Mouse (Mus musculus) layer of hippocampus, postnatal 25 days (tissue): ENCODE measurements at regions not wholly inside any gene's neighbourhood (a gene's known extent, or its start where the extent isn't known, plus 50 kb on each side); places are given as distances from the start of the nearest gene placed in this dataset.
A peak's percentile ranks its signal among the peaks of the same experiment; 100 is the strongest.
"Not testable (repeated sequence)": the region's sequence is repeated elsewhere in the genome, so short reads cannot be mapped to it uniquely, and the experiment has no call there.

Experiments
- DNase-seq, 2 experiments: peaks; one replicate each; pipeline ENCODE4 v3.0.0; 2022; ENCODE audit warnings: mixed read lengths in 2 of 2, low spot score in 1 of 2; ENCODE audit errors: extremely low spot score in 1 of 2

DNA sequence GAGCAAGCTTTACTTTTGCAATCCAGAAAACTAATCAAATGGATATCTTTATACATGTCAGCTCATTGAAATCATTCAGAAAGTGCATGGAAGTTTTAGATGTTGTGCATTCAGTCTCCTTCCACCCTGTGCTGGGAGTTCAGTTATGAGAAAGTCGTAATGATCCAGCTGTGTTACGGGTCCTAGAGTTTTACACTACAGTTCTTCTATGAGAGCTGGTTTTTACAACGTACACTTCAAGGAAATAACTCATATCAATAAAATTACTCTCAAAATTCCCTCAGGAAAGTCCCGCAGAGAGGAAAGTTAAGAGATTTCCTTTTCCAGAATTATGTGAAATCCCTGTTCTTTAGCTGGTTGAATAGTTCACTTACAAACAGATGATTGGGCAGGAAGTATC lies 418.1 kb upstream of the Slc10a2 start:
- no peak for DNase-seq

DNA sequence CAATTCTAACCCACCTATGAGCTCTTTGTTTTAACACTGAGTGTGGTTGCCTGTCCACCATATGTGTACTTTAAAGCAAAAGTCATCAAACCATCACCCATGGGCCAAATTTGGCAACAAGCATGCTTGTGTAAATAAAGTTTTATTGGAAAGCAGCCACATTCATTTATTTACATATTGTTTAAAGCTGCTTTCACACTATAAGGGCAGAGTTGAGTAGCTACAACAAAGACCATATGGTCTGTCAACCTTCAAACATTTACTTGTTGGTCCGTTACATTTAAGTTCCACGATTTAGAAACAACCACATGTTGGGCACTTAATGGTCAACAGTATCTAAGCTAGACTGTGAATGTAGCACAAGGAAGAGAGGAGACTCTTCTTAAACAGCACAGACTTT lies 390.7 kb upstream of the Slc10a2 start:
- DNase-seq: no peak

DNA sequence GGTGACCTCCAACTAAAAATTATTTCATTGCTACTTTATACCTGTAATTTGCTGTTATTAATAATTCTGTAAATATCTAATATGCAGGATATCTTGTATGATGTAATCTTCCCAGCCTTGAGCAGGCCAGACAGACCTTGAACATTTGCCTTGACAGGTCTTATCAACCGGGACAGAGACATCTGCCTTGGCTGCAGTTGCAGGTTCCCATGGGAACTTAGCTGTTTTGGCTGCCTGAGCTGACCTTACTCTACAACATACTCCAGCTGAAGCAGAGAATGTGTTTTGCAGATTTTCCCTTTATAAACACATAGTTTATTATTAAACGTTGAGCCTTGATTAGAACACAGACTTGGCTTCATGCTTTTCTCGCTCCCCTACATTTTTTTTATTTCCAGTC lies 385.3 kb upstream of the Slc10a2 start:
- DNase-seq: no peak

DNA sequence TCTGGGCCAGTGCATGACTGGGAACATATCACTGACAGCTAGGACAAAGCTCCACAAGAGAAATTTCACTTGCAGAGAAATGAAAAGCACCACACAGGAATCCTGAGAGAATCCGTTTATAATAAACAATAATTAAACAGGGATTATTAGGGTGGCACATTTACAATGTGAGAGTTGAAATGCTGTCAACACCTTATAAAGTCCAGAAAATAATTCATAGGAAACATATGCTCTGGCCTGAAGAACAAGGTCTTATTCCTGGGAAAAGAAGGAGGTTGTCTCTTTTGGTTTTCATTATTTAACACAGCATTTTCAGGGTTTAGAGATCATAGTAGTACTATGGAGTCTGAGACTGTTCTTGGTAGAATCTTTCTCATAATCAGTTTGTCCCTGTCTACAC lies 377.8 kb upstream of the Slc10a2 start:
- no peak for DNase-seq

DNA sequence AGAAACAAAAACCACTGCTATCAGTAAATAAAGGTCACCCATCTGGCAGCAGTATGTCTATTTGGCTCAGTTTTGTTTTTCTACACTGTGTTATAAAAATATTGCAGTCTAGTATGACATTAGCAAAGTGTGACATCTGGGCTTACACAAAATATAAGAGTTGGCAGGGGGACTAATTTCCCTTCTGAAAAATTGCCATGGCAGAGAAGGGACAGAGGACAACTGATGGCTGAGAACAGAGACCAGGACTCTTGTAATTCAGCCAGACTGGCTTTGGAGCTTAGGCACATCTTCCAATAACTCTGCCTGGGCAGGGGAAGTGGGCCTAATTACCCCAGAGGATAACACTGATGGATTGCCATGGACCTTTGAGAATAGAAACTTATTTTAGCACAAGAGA lies 367.8 kb upstream of the Slc10a2 start:
- DNase-seq: no peak

DNA sequence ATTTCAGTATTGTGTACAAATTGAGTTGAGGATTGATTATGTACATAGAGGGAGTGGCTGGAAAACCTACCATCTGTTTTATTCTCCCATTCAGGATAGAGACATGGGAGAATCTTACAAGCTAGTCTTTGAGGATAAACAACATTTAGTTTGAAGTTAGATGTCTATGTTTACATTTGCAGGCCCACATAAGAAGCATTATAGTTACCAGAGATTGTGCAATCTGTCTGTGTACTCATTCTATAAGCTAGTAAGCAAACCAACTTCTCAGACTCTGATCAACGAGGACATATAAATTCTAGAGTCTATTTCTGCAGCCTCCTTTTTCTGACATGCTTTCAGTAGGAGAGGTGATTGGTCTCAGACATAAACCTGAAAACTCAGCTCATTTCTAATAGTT lies 367.4 kb upstream of the Slc10a2 start:
- DNase-seq: no peak

DNA sequence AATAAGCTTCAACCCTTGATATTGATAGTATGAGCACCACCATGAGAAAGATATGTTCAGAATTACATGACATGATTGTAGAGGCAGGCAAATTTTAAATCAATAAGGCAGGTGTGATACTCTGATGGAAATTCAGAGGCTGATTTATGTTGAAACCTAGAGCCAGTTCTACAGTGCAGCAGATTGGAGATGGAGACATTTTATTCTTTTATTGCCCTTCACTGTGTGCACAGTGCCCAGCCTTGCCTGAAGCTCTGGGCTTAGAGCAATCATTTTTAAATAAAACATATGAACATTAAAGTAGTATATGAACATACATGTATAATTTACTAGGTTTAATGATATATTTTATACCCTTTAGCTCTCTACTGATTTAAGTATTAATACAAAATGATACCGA lies 352.5 kb upstream of the Slc10a2 start:
- no peak for DNase-seq

DNA sequence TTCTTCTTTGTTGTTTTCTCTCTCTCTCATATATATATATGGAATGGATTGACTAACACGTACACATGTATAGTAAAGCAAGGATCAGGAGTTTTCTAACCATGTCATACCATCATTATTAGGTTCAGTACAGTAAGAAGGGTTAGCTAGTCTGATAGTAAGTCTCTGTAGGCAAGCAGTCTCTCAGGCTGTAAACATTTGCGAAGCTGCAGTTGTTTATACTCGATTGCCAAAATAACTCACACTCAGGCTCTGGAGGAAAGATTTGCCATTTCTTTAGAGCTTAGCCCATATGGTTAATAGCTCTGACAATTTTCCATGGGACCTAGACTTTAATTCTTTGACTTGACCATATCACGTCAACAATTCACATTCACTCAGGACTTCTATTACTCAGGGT lies 348.3 kb upstream of the Slc10a2 start:
- DNase-seq: no peak

DNA sequence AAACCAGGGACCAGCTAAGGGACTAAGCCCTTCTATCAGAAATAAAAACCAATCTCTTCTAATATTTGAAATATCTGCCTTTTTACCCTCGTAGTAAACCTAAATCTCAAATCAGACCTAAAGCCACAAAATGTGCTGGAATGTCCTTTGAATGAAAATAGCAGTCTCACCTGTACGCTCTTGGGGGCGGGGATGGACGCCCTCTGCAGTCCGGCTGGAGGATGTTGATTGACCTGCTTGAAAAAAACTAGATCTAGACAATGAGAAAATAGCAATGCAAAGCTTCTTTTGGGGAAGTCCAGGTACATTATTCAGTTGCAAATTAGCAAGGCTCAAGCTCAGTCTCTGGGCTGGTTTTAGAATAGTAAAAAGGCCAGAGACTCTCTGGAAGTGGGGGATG lies 337.1 kb upstream of the Slc10a2 start:
- not testable (repeated sequence) for DNase-seq

DNA sequence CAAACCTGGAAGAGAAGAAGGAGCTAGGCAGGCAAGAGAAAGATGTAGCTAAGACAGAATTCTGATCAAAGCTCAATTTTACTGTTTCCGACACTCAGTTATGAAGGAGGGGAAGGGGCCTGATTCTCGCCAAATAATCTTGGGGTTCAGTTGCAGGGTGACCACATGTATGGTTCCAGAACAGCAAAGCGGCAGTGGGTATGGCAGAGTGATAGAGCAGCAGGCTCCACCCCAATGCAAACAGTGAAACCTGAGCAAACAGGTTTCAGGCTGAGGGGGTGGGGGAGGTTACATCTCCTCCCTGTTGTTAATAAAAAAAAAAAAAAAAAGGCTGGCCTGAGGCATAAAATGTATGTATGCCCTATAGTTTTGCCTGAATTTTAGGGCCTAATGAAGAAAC lies 335.3 kb upstream of the Slc10a2 start:
- not testable (repeated sequence) for DNase-seq

DNA sequence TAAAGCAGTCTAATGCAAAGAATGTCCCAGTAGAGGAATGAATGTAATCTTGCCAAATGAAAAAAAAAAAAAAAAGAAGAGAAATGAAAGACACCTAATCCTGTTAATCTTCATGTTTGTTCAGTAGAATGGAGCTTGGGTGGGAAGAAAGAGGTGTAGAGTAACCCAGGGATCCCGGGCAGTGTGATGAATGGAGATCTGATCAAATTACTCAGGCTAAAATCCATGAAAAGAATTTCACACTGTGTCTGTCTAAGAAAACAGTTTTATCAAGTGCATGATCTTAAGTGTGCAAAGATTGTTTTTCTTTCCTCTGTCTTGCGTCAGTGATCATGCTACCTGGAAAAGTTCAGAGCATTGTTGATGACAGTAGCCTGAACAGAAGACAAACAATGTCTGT lies 333.9 kb upstream of the Slc10a2 start:
- DNase-seq: no peak

DNA sequence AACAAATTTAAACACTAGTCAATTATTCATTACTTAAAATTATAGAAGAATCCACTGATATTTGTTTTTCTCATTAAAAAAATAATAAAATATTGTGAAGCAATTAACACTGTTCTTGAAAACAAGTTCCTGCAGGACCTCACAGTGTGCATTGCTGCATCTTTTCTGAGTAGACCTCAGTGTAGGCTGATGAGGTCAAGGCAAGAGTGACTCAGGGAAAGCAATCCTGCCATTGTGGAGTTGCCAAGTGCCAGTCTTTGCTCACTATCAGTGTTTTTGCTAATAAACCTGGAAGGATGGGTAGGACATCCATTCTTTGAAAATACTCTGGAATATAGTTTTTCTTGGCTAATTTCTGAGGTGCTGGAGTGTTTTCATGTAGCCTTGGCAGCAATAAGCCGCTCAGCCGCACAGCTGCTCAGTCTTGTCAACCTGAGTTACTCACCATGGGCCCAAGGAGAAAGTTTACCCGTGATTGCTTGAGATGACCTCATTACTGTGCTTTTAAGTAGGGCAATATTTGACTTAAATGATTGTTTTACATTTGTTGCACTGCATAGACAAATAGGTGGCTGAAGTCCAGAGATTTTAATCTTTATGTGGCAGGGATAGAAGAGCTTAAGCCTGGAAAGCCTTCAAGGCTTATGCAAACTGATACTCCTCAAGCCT lies 323.3 kb upstream of the Slc10a2 start:
- no peak for DNase-seq

DNA sequence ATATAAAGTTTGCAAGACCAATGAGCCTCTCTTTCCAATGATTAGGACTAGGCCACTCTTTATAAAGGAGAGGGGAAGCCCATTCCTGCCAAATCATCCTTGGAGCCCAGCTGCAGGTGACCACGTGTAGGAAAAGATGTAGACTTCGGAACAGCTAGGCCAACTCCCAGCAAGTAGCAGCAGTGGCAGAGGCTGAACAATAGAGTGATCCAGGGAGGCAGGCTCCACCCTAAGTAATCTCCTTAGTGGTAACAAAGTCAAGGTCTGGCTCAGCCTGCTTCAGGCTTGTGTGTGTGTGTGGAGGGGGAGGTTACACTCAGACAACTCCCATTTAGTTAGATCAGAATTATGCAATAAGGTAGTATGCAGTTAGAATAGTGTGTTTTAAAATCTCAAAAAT lies 311.7 kb upstream of the Slc10a2 start:
- not testable (repeated sequence) for DNase-seq

DNA sequence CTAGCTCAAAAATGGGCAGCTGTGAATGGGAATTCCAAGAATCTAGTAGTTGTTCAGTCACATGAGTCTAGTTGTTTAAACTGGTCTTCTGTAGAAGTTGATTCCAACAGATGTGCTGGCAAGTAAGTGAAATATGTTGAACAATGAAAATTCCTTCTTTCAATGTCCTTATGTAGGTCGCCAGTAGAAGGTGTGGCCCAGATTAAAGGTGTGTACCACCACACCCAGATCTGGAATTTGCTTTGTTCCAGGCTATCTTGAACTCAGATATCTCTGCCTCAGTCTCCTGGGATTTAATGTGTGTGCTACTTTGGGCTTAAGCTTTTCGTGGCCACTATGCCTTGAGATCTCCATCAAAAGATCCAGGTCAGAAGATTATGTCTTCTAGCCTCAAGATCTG lies 279.7 kb upstream of the Slc10a2 start:
- DNase-seq: no peak

DNA sequence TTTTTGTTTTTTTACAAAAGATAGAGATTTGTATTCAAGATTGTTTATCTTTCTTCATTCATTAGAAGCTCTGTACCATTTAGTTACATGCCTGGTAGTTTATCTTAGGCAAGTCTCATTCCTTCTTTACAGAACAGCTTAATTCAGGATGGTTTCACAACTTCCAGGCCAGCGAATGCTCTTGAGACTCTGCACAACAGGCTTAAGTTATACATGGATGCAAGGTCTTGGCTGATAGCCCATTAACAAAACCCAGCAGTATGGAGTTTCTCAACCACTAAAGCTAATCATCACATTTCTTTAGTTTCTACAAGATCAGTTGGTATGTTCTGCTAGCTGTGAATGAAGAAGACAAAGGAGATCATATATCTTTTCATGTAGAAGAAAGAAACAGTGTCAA lies 272.9 kb upstream of the Slc10a2 start:
- no peak for DNase-seq

DNA sequence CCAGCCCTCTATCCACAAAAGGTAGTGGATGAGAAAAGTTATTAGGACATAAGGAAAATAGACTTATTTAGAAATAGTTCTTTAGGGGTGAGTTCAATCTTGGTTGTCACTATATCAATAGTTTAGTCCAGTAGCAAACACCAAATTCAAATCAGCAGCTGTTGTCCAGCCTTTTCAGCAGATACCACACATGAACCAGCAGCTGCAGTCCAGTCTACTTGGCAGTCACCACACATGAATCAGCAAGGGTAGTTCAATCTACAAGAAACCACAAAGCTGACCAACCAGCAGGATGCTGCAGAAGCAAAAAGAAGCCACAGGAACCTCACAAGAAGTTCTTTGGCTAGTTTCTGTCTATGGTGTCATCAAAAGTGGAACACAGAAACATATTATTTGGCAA lies 234.8 kb upstream of the Slc10a2 start:
- DNase-seq: no peak

DNA sequence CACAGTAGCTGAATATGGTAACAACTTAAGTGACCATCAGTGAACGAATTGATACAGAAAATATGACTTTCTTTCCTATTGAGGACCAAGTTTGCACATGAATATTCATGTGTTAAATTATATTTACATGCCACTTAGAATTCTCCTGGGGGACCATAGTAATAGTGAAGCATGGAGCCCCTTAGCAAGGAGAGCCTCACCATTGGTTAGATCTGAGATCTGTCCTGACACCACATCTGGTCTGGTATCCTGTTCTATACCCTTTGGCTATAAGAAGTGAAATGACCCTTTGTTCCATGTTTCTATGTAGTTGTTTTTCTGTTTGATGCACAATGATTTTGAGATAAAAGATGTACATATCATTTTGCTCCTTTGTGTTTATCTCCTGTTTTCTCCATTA lies 209.4 kb upstream of the Slc10a2 start:
- DNase-seq: no peak

DNA sequence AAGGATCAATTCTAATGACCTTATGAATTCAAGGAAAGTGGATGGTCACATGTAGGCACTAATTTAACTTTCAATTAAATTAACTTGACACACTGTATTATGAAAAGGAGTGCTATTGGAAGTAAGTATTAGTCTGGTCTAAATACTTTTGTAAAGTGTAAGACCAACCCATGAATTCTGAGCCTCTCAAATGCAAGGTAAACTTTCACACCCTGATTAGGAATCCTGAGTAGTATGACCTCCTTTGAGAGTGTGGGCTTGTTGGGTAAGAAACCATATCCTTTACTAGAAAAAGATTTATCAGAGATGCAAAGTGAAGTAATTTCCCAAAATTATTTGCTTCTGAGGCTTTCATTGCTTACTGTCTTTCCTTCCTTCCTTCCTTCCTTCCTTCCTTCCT lies 194.8 kb upstream of the Slc10a2 start:
- no peak for DNase-seq

DNA sequence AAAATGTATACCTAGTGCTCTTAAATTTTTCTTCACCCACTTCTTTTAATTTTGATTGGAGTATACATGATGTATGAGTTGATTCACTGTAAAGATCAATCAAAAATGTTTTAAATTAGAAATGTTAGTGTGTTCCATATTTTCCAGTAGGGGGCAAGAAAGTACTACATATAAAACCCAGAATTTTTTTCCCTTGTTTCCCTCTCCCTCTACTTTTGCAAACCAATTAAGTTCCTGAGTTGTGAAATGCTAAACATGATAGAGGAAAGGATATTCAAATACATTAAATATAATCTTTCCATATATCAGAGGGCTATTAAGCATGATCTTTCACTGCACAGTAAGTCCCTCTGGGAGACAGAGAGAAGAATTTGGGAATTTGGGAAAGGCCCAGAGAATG lies 192.0 kb upstream of the Slc10a2 start:
- DNase-seq: no peak

DNA sequence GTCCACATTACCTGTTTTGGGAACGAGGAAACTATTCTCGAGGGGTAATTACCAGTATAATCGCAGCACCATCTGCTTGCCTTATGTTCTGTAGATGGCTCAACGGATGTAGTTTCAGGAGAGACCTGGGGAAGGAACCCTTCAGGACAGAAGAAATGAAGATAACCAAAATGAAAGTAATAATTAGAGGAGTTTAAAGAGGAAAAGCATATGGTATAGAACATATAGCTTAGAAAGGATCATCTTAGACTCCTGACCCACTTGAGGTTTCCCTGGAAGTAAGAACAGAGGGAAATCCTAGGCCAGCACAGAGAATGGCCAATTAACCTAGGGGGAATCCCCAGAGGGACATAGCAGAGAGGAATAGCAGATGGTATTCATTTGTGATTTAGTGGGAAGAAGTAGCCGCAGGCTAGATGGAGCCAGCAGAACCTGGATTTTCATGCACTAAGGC lies 180.6 kb upstream of the Slc10a2 start:
- DNase-seq: no peak

DNA sequence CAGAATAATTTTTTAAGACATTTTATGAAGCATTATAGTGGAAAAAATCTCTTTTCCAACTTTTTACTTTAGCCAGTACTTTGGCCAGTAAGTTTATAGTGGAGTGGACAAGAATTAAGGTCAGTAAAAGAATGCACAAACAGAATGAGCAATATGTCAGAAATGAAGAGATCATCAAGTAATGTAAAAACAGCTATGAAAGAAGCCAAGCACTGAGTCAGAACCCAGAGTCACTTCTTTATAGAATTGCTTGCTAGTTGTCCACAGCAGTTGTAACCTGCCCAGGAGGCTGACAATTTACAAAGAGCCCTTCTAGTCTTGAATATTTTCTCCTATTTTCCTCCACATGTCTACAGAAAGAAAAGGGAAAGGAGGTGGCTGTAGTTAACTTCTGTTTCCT lies 178.6 kb upstream of the Slc10a2 start:
- no peak for DNase-seq

DNA sequence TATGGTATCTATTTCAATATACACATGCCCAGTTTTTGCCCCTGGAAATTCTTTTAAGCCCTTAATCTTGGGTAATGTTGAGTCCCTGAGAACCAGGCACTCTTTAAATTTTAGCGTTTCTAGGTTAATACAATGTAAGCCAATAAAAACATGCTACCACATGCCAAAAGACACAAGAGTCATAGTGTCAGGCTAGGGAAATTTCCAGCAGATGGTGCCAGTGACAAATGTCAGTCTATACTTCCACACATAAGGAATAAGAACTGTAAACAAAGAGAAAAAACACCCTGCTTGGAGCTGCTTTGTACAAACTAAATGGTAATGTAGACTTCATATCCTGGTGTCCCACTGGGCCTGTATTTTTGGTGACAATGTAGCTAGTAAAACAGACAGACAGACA lies 157.2 kb upstream of the Slc10a2 start:
- DNase-seq: no peak

DNA sequence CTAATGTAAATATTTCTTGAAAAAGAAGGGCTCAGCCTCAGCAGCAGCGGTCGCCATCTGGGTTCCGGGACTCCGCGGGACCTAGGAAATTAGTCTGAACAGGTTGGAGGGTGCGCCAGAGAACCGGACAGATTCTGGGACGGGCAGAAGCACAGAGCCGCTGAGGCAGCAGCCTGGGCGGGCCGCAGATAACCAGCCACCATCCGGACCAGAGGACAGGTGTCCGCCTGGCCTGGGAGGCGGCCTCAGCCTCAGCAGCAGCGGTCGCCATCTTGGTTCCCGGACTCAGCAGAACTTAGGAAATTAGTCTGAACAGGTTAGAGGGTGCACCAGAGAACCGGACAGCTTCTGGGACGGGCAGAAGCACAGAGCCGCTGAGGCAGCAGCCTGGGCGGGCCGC lies 136.7 kb upstream of the Slc10a2 start:
- peak in 1 of 2 experiments; percentile 8 for DNase-seq
